Mouse (Mus musculus): ENCODE data around the gene Ankrd33. TPM values are rescaled to one million over a fixed set of nuclear protein-coding genes. Genes with fewer than 3 reads are reported as not detected.
A peak's percentile ranks its signal among the peaks of the same experiment; 100 is the strongest.

Ankrd33 gene
- polyA plus RNA-seq, 1 experiment from 2014 or later: not detected

DNA sequence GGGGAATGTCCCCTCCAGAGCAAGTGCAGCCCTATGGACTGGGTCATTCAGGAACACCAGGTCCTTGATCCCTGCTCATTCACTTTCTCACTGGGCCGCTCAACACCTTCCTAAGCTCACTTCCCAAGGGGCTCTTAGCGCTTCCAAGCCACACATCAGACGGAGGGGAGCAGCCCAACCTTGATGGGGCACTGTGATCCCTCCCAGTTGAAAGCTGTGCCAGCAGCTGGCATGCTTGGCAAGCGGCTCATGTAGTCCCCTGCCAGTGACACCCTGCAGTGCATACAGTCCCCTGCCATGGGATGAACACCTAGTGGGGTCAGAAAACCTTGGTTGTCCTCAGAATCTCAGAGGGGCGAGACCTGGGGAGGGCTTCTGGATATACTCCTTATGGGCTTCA lies 41.5 kb upstream of the Ankrd33 start:
- no peaks in the 10 kb centered on the region for H3K36me3 ChIP-seq (ENCODE audit: control insufficient read depth, insufficient read depth, low read length)
- no peak overlapping the region for H3K4me3 ChIP-seq (replicated peaks; ENCODE audit: low read depth, low read length)
- 68% methylated on average over 5 of the region's 5 CpGs for WGBS
- DNase-seq (no peak), ATAC-seq (ENCODE audit: low FRiP score, low TSS enrichment) (no peak)
- no peaks in the 10 kb centered on the region for H3K9me3 ChIP-seq (ENCODE audit: control insufficient read depth, low read length)
- no peak overlapping the region for H3K27ac ChIP-seq (replicated peaks; ENCODE audit: low read depth, low read length)
- peaks cover 38% of the 10 kb centered on the region for H3K4me1 ChIP-seq (ENCODE audit: control insufficient read depth, insufficient read depth, low read length)
- no peak overlapping the region for H3K9ac ChIP-seq (replicated peaks; ENCODE audit: low read length)
- H3K4me2 ChIP-seq (ENCODE audit: low read length): no peak overlapping the region
- H3K27me3 ChIP-seq (ENCODE audit: control insufficient read depth, insufficient read depth, low read length): no peaks in the 10 kb centered on the region

DNA sequence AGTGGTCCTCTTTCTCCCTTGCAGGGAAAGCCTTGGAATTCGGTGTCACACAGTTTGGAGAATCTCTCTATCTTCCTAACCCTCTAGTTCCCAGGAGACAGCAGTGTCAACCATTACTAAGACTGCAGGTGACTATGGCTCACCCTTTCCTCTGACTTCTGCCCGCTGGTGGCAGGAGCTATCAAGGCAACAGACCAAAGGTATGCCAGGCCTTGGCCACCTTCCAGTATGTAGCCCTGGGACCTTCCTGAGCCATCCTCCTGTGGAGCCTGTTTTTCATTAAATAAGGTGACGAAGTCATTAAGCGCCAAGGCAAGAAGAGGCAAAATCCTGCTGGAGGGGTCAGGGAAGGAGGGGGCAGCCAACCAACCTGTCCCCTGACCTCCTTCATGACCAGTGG lies 40.4 kb upstream of the Ankrd33 start:
- peaks cover 30% of the 10 kb centered on the region for H3K4me1 ChIP-seq (ENCODE audit: control insufficient read depth, insufficient read depth, low read length)
- H3K9me3 ChIP-seq (ENCODE audit: control insufficient read depth, low read length): no peaks in the 10 kb centered on the region

DNA sequence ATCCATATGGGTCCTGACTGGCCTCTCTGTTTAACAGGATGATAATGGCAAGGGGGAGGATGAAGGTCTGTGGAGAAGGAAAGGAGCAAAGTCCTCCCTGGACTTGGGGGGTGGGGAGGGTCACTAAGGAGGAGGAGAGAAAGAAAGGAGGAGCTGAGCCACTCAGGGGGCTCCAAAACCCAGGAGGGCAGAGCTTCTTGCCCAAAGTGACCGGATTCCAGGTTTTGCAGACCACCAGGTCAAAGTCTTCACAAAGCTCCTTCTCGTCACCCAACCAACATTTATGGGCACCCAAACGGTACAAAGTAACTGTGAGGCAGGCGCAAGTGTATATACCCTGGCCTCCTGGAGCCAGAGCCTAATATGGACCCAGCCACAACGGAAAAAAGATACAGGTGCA lies 39.9 kb upstream of the Ankrd33 start:
- WGBS: 21% methylated on average over 5 of the region's 5 CpGs
- no peak for ATAC-seq (ENCODE audit: low FRiP score, low TSS enrichment)
- Histone ChIP-seq H3K4me3 (replicated peaks; ENCODE audit: low read depth, low read length) (0 out of 2 replicates have a peak overlapping the region, but pooled peaks have one; percentile 58), H3K27me3 (ENCODE audit: control insufficient read depth, insufficient read depth, low read length) (no peaks in the 10 kb centered on the region), H3K36me3 (ENCODE audit: control insufficient read depth, insufficient read depth, low read length) (no peaks in the 10 kb centered on the region), H3K9me3 (ENCODE audit: control insufficient read depth, low read length) (no peaks in the 10 kb centered on the region), H3K4me2 (ENCODE audit: low read length) (peak overlapping the region; percentile 89), H3K9ac (replicated peaks; ENCODE audit: low read length) (no peak overlapping the region; the same call in 1 of the 2 replicates), H3K27ac (replicated peaks; ENCODE audit: low read depth, low read length) (peak overlapping the region; percentile 73; the same call in 1 of the 2 replicates), H3K4me1 (ENCODE audit: control insufficient read depth, insufficient read depth, low read length) (peaks cover 25% of the 10 kb centered on the region)
- no peak for DNase-seq

More for the DNA sequence above, 40.4 kb upstream of the Ankrd33 start:
- Histone ChIP-seq H3K9ac (replicated peaks; ENCODE audit: low read length) (no peak overlapping the region), H3K27ac (replicated peaks; ENCODE audit: low read depth, low read length) (no peak overlapping the region), H3K4me3 (replicated peaks; ENCODE audit: low read depth, low read length) (no peak overlapping the region), H3K27me3 (ENCODE audit: control insufficient read depth, insufficient read depth, low read length) (no peaks in the 10 kb centered on the region), H3K36me3 (ENCODE audit: control insufficient read depth, insufficient read depth, low read length) (no peaks in the 10 kb centered on the region), H3K4me2 (ENCODE audit: low read length) (no peak overlapping the region)
- WGBS: 64% methylated on average over 4 of the region's 4 CpGs
- no peak for ATAC-seq (ENCODE audit: low FRiP score, low TSS enrichment)
- no peak for DNase-seq

DNA sequence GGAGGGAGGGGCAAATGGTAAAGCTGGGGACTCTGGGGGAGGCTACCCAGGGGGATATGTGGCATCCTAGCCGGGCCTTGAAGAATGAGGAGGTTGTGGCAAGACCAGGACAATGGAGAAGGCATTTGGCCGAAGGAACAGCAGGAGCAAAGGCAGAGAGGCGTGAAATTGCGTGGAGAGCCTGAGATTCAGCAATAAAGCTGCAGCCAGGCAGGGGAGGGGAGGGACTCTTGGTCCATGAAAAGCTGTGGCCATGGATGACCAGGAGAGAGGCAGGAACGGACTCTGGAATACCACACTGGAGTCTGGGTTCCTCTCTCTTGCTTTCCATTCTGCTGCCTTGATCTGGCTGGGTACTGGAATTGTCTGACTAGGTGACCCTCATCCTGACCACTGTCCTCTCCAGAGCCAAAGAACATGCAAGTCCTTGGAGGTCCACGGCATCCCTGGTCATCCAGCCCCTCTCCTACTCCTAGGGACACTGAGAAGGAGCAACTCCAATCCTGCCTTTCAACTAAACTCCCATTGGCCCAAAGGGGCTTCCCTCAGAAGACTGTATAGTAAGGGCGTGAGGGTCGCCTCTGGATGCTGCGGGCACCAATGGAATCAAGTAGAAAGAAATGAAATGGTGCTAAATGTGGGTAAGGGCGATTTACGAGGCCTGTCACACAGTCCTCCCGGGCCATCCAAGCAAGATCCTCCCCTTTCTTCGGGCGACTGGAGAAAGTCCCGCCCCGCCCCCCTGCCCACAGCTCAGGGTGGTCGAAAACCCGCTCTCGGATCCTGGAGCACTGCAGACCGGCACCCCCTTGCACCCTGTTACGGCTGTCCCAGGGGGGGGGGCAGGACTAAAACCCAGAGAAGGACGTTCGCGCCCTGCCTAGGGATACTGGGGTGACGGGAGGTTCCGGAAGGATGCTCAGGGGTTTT lies 39.2 kb upstream of the Ankrd33 start:
- Histone ChIP-seq H3K4me2 (ENCODE audit: low read length) (peak overlapping the region; percentile 89), H3K27ac (replicated peaks; ENCODE audit: low read depth, low read length) (peak overlapping the region; percentile 73), H3K27me3 (ENCODE audit: control insufficient read depth, insufficient read depth, low read length) (no peaks in the 10 kb centered on the region), H3K4me1 (ENCODE audit: control insufficient read depth, insufficient read depth, low read length) (peaks cover 23% of the 10 kb centered on the region), H3K36me3 (ENCODE audit: control insufficient read depth, insufficient read depth, low read length) (no peaks in the 10 kb centered on the region), H3K9ac (replicated peaks; ENCODE audit: low read length) (peak overlapping the region; percentile 76; the same call in 1 of the 2 replicates), H3K4me3 (replicated peaks; ENCODE audit: low read depth, low read length) (peak overlapping the region; percentile 58), H3K9me3 (ENCODE audit: control insufficient read depth, low read length) (no peaks in the 10 kb centered on the region)
- peak; percentile 63 for DNase-seq
- ATAC-seq (ENCODE audit: low FRiP score, low TSS enrichment): peak; percentile 19; the same call in 1 of the 2 replicates
- WGBS: 3% methylated on average over 26 of the region's 26 CpGs

DNA sequence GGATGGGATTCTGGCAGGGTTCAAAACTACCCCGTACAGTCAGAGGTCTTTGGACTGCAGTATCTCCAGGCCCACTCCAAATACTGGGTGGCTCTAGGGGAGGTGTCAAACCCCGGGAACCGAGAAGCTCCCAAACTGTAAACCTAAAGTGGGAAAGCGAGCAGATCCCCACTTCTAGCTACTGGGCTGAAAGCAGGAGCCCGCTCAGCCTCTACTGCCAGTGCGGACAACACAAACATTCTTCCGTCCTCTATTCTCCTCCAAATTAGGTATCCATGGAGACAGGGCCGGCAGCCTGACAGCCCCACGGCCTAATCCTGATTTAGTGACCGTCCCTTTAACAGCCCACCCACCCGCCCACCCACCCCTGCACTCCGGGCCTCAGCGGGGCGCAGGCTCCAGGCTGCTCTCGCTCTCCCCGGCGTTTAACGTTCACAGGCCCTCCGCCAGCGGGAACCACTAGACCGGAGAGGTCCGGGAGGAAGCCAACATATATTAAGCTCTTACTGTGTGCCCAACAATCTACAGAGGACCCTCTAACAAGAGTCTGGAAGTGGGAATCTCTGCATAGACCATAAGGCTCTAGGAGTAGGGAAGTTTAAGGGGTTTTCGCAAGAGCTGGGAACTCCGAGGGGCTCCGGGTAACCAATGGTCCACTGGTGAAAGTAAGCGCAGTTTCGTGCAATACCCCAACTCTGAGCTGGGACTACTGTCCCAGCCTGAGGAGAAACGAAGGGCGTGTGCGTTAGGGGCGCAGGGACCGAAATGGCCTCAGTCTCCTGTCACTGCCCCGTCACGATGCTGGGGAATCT lies 38.3 kb upstream of the Ankrd33 start:
- Histone ChIP-seq H3K9me3 (ENCODE audit: control insufficient read depth, low read length) (no peaks in the 10 kb centered on the region), H3K4me2 (ENCODE audit: low read length) (peak overlapping the region; percentile 89), H3K9ac (replicated peaks; ENCODE audit: low read length) (peak overlapping the region; percentile 76), H3K27me3 (ENCODE audit: control insufficient read depth, insufficient read depth, low read length) (no peaks in the 10 kb centered on the region), H3K27ac (replicated peaks; ENCODE audit: low read depth, low read length) (peak overlapping the region; percentile 73), H3K4me3 (replicated peaks; ENCODE audit: low read depth, low read length) (peak overlapping the region; percentile 58), H3K36me3 (ENCODE audit: control insufficient read depth, insufficient read depth, low read length) (no peaks in the 10 kb centered on the region), H3K4me1 (ENCODE audit: control insufficient read depth, insufficient read depth, low read length) (peaks cover 23% of the 10 kb centered on the region)
- WGBS: under 1% methylated on average over 34 of the region's 34 CpGs
- peak; percentile 70 for DNase-seq
- ATAC-seq (ENCODE audit: low FRiP score, low TSS enrichment): peak; percentile 40

DNA sequence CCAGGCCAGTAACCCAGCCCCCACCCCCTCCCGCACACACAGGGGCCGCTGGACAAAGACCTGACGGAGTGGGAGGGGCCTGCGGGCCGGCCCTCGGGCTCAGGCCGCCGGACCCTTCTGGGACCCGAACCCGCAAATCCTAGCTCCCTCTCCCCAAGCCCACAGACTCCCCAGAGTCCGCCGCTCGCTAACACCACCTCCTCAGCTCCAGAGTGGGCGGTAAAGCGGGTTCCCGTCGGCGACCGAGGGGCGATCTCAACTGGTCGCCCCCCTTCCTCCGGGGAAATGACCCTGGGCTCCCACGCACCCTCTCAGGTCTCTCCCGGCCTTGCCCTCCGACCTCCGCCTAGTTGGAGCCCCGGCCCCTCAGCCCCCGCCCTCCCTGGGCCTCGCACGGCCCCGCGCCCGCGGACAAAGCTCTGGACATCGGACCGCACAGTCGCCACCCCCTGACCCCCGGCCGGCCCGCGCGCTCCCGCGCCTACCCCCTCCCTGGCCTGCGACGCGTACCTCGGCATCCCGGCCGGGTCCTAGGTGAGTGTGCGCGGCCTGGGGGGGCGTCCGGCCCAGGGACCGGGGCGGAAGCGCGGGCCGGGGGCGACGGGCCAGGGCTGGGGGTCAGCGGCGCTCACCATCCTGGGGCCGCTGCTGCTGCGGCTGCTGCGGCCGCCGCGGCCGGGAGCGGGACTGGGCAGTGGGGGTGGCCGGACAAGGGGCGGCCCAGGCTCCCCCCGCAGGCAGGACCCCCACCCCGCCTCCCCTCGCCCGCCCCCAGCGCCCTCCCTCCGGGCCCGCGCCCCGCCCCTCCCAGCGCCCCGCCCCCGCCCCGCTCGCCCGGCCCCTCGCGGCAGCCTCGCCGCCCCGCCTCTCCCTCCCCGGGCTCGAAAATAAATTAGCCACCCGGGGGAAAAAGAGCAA lies 37.5 kb upstream of the Ankrd33 start, which contains the start of gene Fignl2:
Gene Fignl2, minus strand, starts transcription at position 755 of the 918 bp plus-strand sequence.
- no peaks in the 10 kb centered on the region for H3K9me3 ChIP-seq (ENCODE audit: control insufficient read depth, low read length)
- H3K4me2 ChIP-seq (ENCODE audit: low read length): peak within 1 kb of the TSS; percentile 89
- DNase-seq (peak; percentile 47), ATAC-seq (ENCODE audit: low FRiP score, low TSS enrichment) (peak; percentile 41)
- H3K36me3 ChIP-seq (ENCODE audit: control insufficient read depth, insufficient read depth, low read length): no peaks in the 10 kb centered on the region
- under 1% methylated on average over 75 of the region's 96 CpGs for WGBS
- H3K27ac ChIP-seq (replicated peaks; ENCODE audit: low read depth, low read length): peak within 1 kb of the TSS; percentile 73
- peak within 1 kb of the TSS; percentile 58 for H3K4me3 ChIP-seq (replicated peaks; ENCODE audit: low read depth, low read length)
- peaks cover 23% of the 10 kb centered on the region for H3K4me1 ChIP-seq (ENCODE audit: control insufficient read depth, insufficient read depth, low read length)
- peak within 1 kb of the TSS; percentile 76 for H3K9ac ChIP-seq (replicated peaks; ENCODE audit: low read length)
- no peaks in the 10 kb centered on the region for H3K27me3 ChIP-seq (ENCODE audit: control insufficient read depth, insufficient read depth, low read length)

DNA sequence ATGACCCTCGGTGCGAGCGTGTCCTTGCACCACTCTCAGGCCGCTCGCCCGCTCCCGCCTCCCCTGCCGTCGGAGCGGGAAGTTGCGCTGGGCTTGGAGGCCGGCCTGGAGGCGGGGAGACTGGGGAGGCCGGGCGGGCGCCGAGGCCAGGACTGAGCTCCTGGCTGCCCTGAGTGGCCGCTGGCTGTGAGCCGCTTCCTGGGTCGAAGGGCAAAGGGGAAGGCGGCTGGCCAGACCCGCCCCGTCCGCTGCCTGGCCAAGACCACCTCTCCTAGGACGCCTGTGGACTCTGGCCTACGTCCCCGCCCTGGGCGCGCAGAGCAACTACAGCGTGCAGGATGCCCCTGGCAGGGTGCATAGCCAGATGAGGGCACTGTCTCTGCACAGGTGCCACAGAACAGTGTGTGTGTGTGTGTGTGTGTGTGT lies 36.8 kb upstream of the Ankrd33 start:
- WGBS: 2% methylated on average over 30 of the region's 30 CpGs
- DNase-seq (peak; percentile 65), ATAC-seq (ENCODE audit: low FRiP score, low TSS enrichment) (peak; percentile 46)
- Histone ChIP-seq H3K27me3 (ENCODE audit: control insufficient read depth, insufficient read depth, low read length) (no peaks in the 10 kb centered on the region), H3K9ac (replicated peaks; ENCODE audit: low read length) (peak overlapping the region; percentile 76), H3K4me1 (ENCODE audit: control insufficient read depth, insufficient read depth, low read length) (peaks cover 23% of the 10 kb centered on the region), H3K36me3 (ENCODE audit: control insufficient read depth, insufficient read depth, low read length) (no peaks in the 10 kb centered on the region), H3K9me3 (ENCODE audit: control insufficient read depth, low read length) (no peaks in the 10 kb centered on the region), H3K27ac (replicated peaks; ENCODE audit: low read depth, low read length) (peak overlapping the region; percentile 73; the same call in 1 of the 2 replicates), H3K4me3 (replicated peaks; ENCODE audit: low read depth, low read length) (peak overlapping the region; percentile 58), H3K4me2 (ENCODE audit: low read length) (peak overlapping the region; percentile 89)
